Mouse (Mus musculus) C2C12 (cell line): ENCODE results near the gene Kif4.

Experiments
- CTCF ChIP-seq: IDR thresholded peaks from one replicate; pipeline ENCODE4 v1.5.1; 2011; ENCODE audit not compliant: control insufficient read depth, insufficient read depth, insufficient read length
- USF1 ChIP-seq: IDR thresholded peaks from one replicate; pipeline ENCODE4 v1.6.1; 2011; ENCODE audit warnings: low read depth, mild to moderate bottlenecking, control low read depth, moderate library complexity

- TF ChIP-seq USF1 (no peak), CTCF (no peak)
Observed at GRCm38 (mm10) chrX:100625546-100625801, at the start of gene Kif4.
